Mouse (Mus musculus): Measurements from ENCODE around the gene Pskh1. TPM values are rescaled to one million over a fixed set of nuclear protein-coding genes. Genes with fewer than 3 reads are reported as not detected.

The Pskh1 gene
- polyA plus RNA-seq (2012; rRNA removed; ENCODE audit: low replicate concordance): 55.5 and 60.6 TPM in 2 replicates

GRCm38 (mm10) chr8:105900180-105900940 lies at the start of gene Pskh1:
Gene Pskh1, plus strand, starts transcription at chr8:105900441.

GRCm38 (mm10) chr8:105853178-105853577 lies 47.1 kb upstream of the Pskh1 start, which contains the start of gene Cenpt:
Gene Cenpt, minus strand, starts transcription at chr8:105853278.

GRCm38 (mm10) chr8:105854715-105855216 lies 45.5 kb upstream of the Pskh1 start, which contains the start of gene Thap11:
Gene Thap11, plus strand, starts transcription at chr8:105855132.

GRCm38 (mm10) chr8:105860143-105860981 lies 39.9 kb upstream of the Pskh1 start, which contains the start of gene Nutf2:
Gene Nutf2, plus strand, starts transcription at chr8:105860580.

GRCm38 (mm10) chr8:105880754-105881520 lies 19.3 kb upstream of the Pskh1 start, which contains the start of gene Edc4:
Gene Edc4, plus strand, starts transcription at chr8:105880881.

GRCm38 (mm10) chr8:105893339-105893738 lies 6.9 kb upstream of the Pskh1 start, which contains the start of gene Nrn1l:
Gene Nrn1l, plus strand, starts transcription at chr8:105893567.

GRCm38 (mm10) chr8:105933762-105934161 lies 33.5 kb downstream of the Pskh1 start, which contains the start of gene Ctrl:
Gene Ctrl, minus strand, starts transcription at chr8:105933862.

GRCm38 (mm10) chr8:105938306-105938669 lies 38.0 kb downstream of the Pskh1 start, which contains the start of gene Psmb10:
Gene Psmb10, minus strand, starts transcription at chr8:105938444.

GRCm38 (mm10) chr8:105943321-105943739 lies 43.1 kb downstream of the Pskh1 start, which contains the start of gene Lcat:
Gene Lcat, minus strand, starts transcription at chr8:105943382.

GRCm38 (mm10) chr8:105965905-105966341 lies 65.7 kb downstream of the Pskh1 start, which contains the start of gene Slc12a4:
Gene Slc12a4, minus strand, starts transcription at chr8:105966097.

GRCm38 (mm10) chr8:105979325-105979724 lies 79.1 kb downstream of the Pskh1 start, which contains the start of gene Dpep3:
Gene Dpep3, minus strand, starts transcription at chr8:105979429.

Other genes with a start within 250 kb of the Pskh1 start
- 1.2 and 1.5 TPM in 2 replicates for gene Carmil2, start 214.2 kb upstream of the Pskh1 start, polyA plus RNA-seq (2012; rRNA removed; ENCODE audit: low replicate concordance)
- 39.9 and 48.6 TPM in 2 replicates for gene Acd, start 199.3 kb upstream of the Pskh1 start, polyA plus RNA-seq (2012; rRNA removed; ENCODE audit: low replicate concordance)
- gene Pard6a, start 199.3 kb upstream of the Pskh1 start, polyA plus RNA-seq (2012; rRNA removed; ENCODE audit: low replicate concordance): 25.6 and 26.0 TPM in 2 replicates
- 0.10 TPM in 1 of 2 replicates, not detected in the other for gene 4933405L10Rik, start 192.8 kb upstream of the Pskh1 start, polyA plus RNA-seq (2012; rRNA removed; ENCODE audit: low replicate concordance)
- gene Enkd1, start 192.2 kb upstream of the Pskh1 start, polyA plus RNA-seq (2012; rRNA removed; ENCODE audit: low replicate concordance): 5.7 and 12.8 TPM in 2 replicates
- gene Gfod2, start 141.8 kb upstream of the Pskh1 start, polyA plus RNA-seq (2012; rRNA removed; ENCODE audit: low replicate concordance): 7.7 and 10.0 TPM in 2 replicates
- gene Ranbp10, start 73.1 kb upstream of the Pskh1 start, polyA plus RNA-seq (2012; rRNA removed; ENCODE audit: low replicate concordance): 26.6 and 31.6 TPM in 2 replicates
- 0.05 TPM in 1 of 2 replicates, not detected in the other for gene Tsnaxip1, start 72.7 kb upstream of the Pskh1 start, polyA plus RNA-seq (2012; rRNA removed; ENCODE audit: low replicate concordance)
- 17.6 and 36.3 TPM in 2 replicates for gene Cenpt, start 47.2 kb upstream of the Pskh1 start, polyA plus RNA-seq (2012; rRNA removed; ENCODE audit: low replicate concordance)
- gene Thap11, start 45.3 kb upstream of the Pskh1 start, polyA plus RNA-seq (2012; rRNA removed; ENCODE audit: low replicate concordance): 39.9 and 66.8 TPM in 2 replicates
- 37.9 and 42.9 TPM in 2 replicates for gene Nutf2, start 39.9 kb upstream of the Pskh1 start, polyA plus RNA-seq (2012; rRNA removed; ENCODE audit: low replicate concordance)
- 45.4 and 85.8 TPM in 2 replicates for gene Edc4, start 19.6 kb upstream of the Pskh1 start, polyA plus RNA-seq (2012; rRNA removed; ENCODE audit: low replicate concordance)
- 1.2 and 1.5 TPM in 2 replicates for gene Nrn1l, start 6.9 kb upstream of the Pskh1 start, polyA plus RNA-seq (2012; rRNA removed; ENCODE audit: low replicate concordance)
- gene Ctrl, start 33.4 kb downstream of the Pskh1 start, polyA plus RNA-seq (2012; rRNA removed; ENCODE audit: low replicate concordance): 2.2 and 4.2 TPM in 2 replicates
- 152 and 154 TPM in 2 replicates for gene Psmb10, start 38.0 kb downstream of the Pskh1 start, polyA plus RNA-seq (2012; rRNA removed; ENCODE audit: low replicate concordance)
- gene Lcat, start 42.9 kb downstream of the Pskh1 start, polyA plus RNA-seq (2012; rRNA removed; ENCODE audit: low replicate concordance): 3.1 and 5.9 TPM in 2 replicates
- 68.7 and 121 TPM in 2 replicates for gene Slc12a4, start 65.7 kb downstream of the Pskh1 start, polyA plus RNA-seq (2012; rRNA removed; ENCODE audit: low replicate concordance)
- 0.18 and 0.40 TPM in 2 replicates for gene Dpep3, start 79.0 kb downstream of the Pskh1 start, polyA plus RNA-seq (2012; rRNA removed; ENCODE audit: low replicate concordance)
- gene Dus2, start 90.9 kb downstream of the Pskh1 start, polyA plus RNA-seq (2012; rRNA removed; ENCODE audit: low replicate concordance): 15.8 and 20.1 TPM in 2 replicates
- not detected in 2 replicates for gene Dpep2nb, start 105.5 kb downstream of the Pskh1 start, polyA plus RNA-seq (2012; rRNA removed; ENCODE audit: low replicate concordance)
- gene Ddx28, start 111.4 kb downstream of the Pskh1 start, polyA plus RNA-seq (2012; rRNA removed; ENCODE audit: low replicate concordance): 11.3 and 11.9 TPM in 2 replicates
- 29.9 and 36.2 TPM in 2 replicates for gene Nfatc3, start 158.4 kb downstream of the Pskh1 start, polyA plus RNA-seq (2012; rRNA removed; ENCODE audit: low replicate concordance)
- gene Esrp2, start 236.5 kb downstream of the Pskh1 start, polyA plus RNA-seq (2012; rRNA removed; ENCODE audit: low replicate concordance): 0.06 and 12.4 TPM in 2 replicates
- 35.2 and 37.3 TPM in 2 replicates for gene Pla2g15, start 250.0 kb downstream of the Pskh1 start, polyA plus RNA-seq (2012; rRNA removed; ENCODE audit: low replicate concordance)